Mouse (Mus musculus): Measurements from ENCODE around the gene Tpcn2. TPM values are rescaled to one million over a fixed set of nuclear protein-coding genes. Genes with fewer than 3 reads are reported as not detected.

Gene Tpcn2
- polyA plus RNA-seq, 1 experiment from 2014 or later, result 3.5 TPM

DNA sequence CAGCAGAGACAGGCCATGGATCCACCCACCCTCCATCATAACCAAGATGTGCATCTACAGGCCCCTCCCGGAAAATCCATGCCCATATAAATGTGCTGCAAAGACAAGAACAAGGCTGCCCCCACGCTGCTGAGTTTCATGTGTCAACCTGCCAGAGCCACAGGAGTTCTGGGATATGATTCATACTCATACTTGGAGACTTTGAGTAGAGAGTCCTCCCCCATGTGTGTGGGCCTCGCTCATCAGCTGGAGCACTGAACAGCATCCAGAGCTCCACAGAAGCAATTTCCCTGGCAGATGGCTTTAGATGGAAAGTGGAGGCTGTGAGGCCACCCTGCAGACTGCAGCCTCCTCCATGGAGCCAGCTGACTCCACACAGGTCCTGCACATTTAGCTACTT, 86.8 kb downstream of the Tpcn2 start:
- no peak overlapping the region for H3K4me2 ChIP-seq (ENCODE audit: low read length)
- no peaks in the 10 kb centered on the region for H3K27me3 ChIP-seq (replicated peaks; ENCODE audit: control insufficient read depth, insufficient read depth, low read length)
- no peak overlapping the region for H3K4me3 ChIP-seq (ENCODE audit: low read depth, low read length)
- H3K9ac ChIP-seq (ENCODE audit: low read length), result no peak overlapping the region
- H3K4me1 ChIP-seq (replicated peaks; ENCODE audit: control insufficient read depth, insufficient read depth, low read length), result peaks cover 26% of the 10 kb centered on the region
- no peak overlapping the region for H3K27ac ChIP-seq (ENCODE audit: low read depth)
- H3K36me3 ChIP-seq (ENCODE audit: control insufficient read depth, insufficient read depth, low read length), result no peaks in the 10 kb centered on the region
- peaks cover 10% of the 10 kb centered on the region; the same call in 1 of the 2 replicates for H3K9me3 ChIP-seq (ENCODE audit: control insufficient read depth, low read length)
- DNase-seq (ENCODE audit: low spot score) (no peak), ATAC-seq (replicated peaks; ENCODE audit: low FRiP score, low TSS enrichment, low read depth) (no peak; the same call in 1 of the 2 replicates)
- 49% methylated on average over 3 of the region's 3 CpGs for WGBS

DNA sequence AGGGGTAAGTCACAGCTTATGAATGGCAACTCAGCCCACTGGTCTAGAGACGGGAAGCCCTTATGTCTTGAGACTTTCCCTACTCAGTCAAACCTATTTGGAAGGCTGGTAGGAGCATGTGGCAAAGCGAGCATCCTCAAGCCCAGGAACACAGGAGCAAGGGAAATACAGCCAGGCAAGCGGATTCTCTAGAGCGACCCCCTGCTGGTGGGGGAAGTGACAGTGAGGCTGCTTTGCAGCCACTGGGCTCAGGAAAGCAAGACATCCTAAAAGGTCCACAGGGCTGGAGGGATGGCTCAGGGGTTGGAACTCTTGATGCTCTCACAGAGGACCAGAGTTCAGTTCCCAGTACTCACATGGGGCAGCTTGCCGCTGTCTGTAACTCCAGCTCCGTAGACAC, 87.5 kb downstream of the Tpcn2 start:
- H3K27me3 ChIP-seq (replicated peaks; ENCODE audit: control insufficient read depth, insufficient read depth, low read length), result no peaks in the 10 kb centered on the region
- peaks cover 7% of the 10 kb centered on the region; the same call in 1 of the 2 replicates for H3K9me3 ChIP-seq (ENCODE audit: control insufficient read depth, low read length)
- H3K27ac ChIP-seq (ENCODE audit: low read depth), result no peak overlapping the region
- H3K4me2 ChIP-seq (ENCODE audit: low read length), result no peak overlapping the region
- H3K9ac ChIP-seq (ENCODE audit: low read length), result no peak overlapping the region
- no peaks in the 10 kb centered on the region for H3K36me3 ChIP-seq (ENCODE audit: control insufficient read depth, insufficient read depth, low read length)
- DNase-seq (ENCODE audit: low spot score) (no peak), ATAC-seq (replicated peaks; ENCODE audit: low FRiP score, low TSS enrichment, low read depth) (no peak)
- 89% methylated on average over 6 of the region's 6 CpGs for WGBS
- no peak overlapping the region for H3K4me3 ChIP-seq (ENCODE audit: low read depth, low read length)
- peaks cover 26% of the 10 kb centered on the region for H3K4me1 ChIP-seq (replicated peaks; ENCODE audit: control insufficient read depth, insufficient read depth, low read length)

DNA sequence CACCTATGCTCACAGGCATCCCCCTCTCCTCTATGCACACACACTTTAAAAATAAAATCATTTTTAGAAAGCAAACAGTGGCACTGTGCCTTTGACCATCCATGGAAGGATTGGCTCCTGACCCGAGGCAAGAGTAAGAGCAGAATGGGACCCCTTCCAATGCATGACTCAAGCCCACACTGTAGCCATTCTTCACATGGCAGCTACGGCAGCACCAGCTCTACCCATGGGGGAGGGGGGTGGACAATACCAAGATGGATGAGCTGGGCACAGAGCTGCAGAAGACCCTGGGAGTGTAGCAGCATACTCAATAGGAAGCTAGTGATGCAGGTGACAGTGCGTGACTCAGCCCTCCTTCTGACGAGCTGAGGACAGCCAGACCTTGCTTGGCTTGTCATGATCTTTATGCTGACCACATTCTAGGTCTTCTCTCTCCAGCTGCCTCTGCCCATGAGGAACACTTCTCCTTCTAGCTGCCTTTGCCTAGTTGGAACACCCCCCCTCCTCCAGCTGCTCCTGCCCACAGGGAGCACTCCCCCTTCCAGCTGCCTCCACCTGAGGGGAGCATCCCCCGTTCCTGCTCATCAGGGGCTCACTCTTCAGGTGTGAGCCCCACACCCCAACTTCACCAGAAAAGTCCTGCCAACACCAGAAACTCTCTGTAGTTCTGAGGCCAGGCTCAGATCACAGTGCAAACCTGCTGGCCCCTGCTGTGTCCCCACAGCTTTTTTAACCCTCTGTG, 88.5 kb downstream of the Tpcn2 start:
- Histone ChIP-seq H3K4me1 (replicated peaks; ENCODE audit: control insufficient read depth, insufficient read depth, low read length) (peaks cover 26% of the 10 kb centered on the region), H3K27ac (ENCODE audit: low read depth) (no peak overlapping the region), H3K9me3 (ENCODE audit: control insufficient read depth, low read length) (no peaks in the 10 kb centered on the region), H3K36me3 (ENCODE audit: control insufficient read depth, insufficient read depth, low read length) (no peaks in the 10 kb centered on the region), H3K27me3 (replicated peaks; ENCODE audit: control insufficient read depth, insufficient read depth, low read length) (no peaks in the 10 kb centered on the region), H3K9ac (ENCODE audit: low read length) (no peak overlapping the region), H3K4me2 (ENCODE audit: low read length) (no peak overlapping the region), H3K4me3 (ENCODE audit: low read depth, low read length) (no peak overlapping the region)
- WGBS, result 59% methylated on average over 5 of the region's 5 CpGs
- ATAC-seq (replicated peaks; ENCODE audit: low FRiP score, low TSS enrichment, low read depth) (no peak), DNase-seq (ENCODE audit: low spot score) (no peak)

DNA sequence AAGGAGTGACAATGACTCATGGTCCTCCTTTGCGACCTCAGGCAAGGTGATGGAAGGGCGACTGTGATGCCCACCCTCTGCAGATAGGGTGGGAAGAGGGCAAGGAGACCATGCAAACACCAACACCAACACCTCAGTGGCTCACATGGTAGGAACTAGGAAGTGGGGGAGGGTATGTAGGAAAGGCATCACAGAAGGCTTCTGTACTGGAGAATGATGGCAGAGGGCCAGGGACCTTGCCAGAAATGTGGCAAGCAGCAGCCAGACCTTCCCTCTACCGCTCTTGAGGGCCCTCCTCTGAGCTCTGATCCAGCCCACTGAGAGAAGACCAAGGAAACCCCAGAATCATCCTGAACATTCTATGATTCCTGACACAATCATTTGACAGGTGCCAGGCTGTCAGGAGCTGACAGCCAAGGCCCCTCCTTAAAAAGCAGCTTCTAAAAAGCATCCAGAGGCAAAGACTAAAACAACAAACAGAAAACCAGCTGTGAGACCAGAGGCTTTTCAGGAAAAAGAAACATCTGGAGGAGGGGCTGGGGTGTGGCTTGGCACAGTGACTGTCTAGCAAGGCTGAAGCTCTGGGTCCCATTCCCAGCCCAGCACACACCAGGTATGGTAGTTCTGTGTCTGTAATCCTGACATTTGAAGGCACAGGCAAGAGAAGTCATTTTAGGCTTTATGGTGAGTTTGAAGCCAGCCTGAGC, 89.2 kb downstream of the Tpcn2 start:
- H3K27ac ChIP-seq (ENCODE audit: low read depth), result no peak overlapping the region
- no peak overlapping the region for H3K4me2 ChIP-seq (ENCODE audit: low read length)
- H3K36me3 ChIP-seq (ENCODE audit: control insufficient read depth, insufficient read depth, low read length), result no peaks in the 10 kb centered on the region
- no peaks in the 10 kb centered on the region for H3K9me3 ChIP-seq (ENCODE audit: control insufficient read depth, low read length)
- no peak for DNase-seq (ENCODE audit: low spot score)
- WGBS, result 60% methylated on average over 3 of the region's 3 CpGs
- H3K9ac ChIP-seq (ENCODE audit: low read length), result no peak overlapping the region; the same call in 1 of the 2 replicates
- peaks cover 26% of the 10 kb centered on the region for H3K4me1 ChIP-seq (replicated peaks; ENCODE audit: control insufficient read depth, insufficient read depth, low read length)
- no peak overlapping the region for H3K4me3 ChIP-seq (ENCODE audit: low read depth, low read length)
- 0 out of 2 replicates have a peak, but pooled peaks have one; percentile 21 for ATAC-seq (replicated peaks; ENCODE audit: low FRiP score, low TSS enrichment, low read depth)
- no peaks in the 10 kb centered on the region for H3K27me3 ChIP-seq (replicated peaks; ENCODE audit: control insufficient read depth, insufficient read depth, low read length)

DNA sequence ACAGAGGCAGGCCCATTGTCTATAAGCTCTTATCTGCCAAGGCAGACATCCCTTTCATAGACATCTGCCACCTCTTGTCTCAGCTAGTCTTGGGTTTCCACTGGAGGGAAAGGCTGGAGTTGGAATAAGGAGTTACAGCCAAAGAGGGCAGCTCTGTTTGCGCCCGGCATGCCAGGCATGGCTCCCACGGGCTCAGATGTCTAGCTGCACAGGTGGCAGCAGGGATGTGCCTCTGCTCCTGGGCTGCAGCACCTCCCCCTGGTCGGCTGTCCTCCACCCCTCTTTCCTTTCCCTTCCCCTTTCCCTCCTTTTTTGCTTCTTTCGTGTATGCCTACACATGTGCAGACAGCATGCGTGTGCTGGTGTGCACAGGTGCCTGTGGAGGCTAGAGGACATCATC, 91.0 kb downstream of the Tpcn2 start:
- DNase-seq (ENCODE audit: low spot score), result no peak
- ATAC-seq (replicated peaks; ENCODE audit: low FRiP score, low TSS enrichment, low read depth), result no peak
- H3K4me3 ChIP-seq (ENCODE audit: low read depth, low read length), result no peak overlapping the region

DNA sequence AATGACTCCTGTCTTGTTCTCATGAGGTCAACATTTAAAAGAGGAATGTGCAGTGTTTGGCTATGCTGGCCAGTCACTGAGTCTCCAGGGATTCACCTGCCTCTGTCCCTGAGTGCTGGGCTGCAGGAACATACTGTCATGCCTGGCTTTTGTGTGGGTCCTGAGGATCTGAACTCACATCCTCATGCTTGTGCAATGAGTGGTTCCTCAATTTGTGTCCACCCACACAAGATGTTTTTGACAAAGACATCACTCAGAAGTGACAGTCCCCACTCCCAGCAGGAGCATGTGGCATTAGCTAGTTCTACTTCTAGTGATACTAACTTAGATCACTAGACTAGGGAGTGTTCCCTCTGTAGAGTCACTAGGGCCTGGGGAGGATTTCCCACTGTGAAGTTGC, 93.3 kb downstream of the Tpcn2 start:
- ATAC-seq (replicated peaks; ENCODE audit: low FRiP score, low TSS enrichment, low read depth), result no peak
- Histone ChIP-seq H3K27me3 (replicated peaks; ENCODE audit: control insufficient read depth, insufficient read depth, low read length) (no peaks in the 10 kb centered on the region), H3K4me3 (ENCODE audit: low read depth, low read length) (no peak overlapping the region), H3K36me3 (ENCODE audit: control insufficient read depth, insufficient read depth, low read length) (no peaks in the 10 kb centered on the region), H3K4me1 (replicated peaks; ENCODE audit: control insufficient read depth, insufficient read depth, low read length) (peaks cover 15% of the 10 kb centered on the region), H3K9me3 (ENCODE audit: control insufficient read depth, low read length) (no peaks in the 10 kb centered on the region), H3K4me2 (ENCODE audit: low read length) (no peak overlapping the region), H3K27ac (ENCODE audit: low read depth) (no peak overlapping the region), H3K9ac (ENCODE audit: low read length) (no peak overlapping the region)
- no peak for DNase-seq (ENCODE audit: low spot score)

More for the DNA sequence above, 91.0 kb downstream of the Tpcn2 start:
- H3K9ac ChIP-seq (ENCODE audit: low read length), result no peak overlapping the region
- no peak overlapping the region for H3K4me2 ChIP-seq (ENCODE audit: low read length)
- H3K4me1 ChIP-seq (replicated peaks; ENCODE audit: control insufficient read depth, insufficient read depth, low read length), result peaks cover 21% of the 10 kb centered on the region
- no peaks in the 10 kb centered on the region for H3K9me3 ChIP-seq (ENCODE audit: control insufficient read depth, low read length)
- no peaks in the 10 kb centered on the region for H3K36me3 ChIP-seq (ENCODE audit: control insufficient read depth, insufficient read depth, low read length)
- H3K27ac ChIP-seq (ENCODE audit: low read depth), result no peak overlapping the region
- WGBS, result 68% methylated on average over 6 of the region's 6 CpGs
- no peaks in the 10 kb centered on the region for H3K27me3 ChIP-seq (replicated peaks; ENCODE audit: control insufficient read depth, insufficient read depth, low read length)

DNA sequence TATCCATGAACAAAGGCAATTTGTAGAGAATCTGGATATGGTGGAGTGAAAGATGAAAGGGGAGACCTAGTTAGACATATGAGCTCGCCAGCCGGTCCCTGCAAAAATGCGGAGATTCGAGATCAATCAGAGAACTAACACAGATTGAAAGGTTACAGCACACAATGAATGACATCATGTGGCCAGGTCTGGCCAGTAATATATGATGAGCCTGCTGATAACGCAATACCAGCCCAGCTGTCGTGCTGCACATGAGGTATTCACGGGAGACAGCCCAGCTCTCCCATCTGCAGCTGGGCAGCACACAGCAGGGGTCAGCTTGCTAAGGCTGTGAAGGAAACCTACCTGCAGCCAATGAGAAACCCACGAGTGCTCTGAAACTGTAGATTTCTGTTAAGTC, 94.5 kb downstream of the Tpcn2 start:
- no peak for ATAC-seq (replicated peaks; ENCODE audit: low FRiP score, low TSS enrichment, low read depth)
- Histone ChIP-seq H3K36me3 (ENCODE audit: control insufficient read depth, insufficient read depth, low read length) (no peaks in the 10 kb centered on the region), H3K27ac (ENCODE audit: low read depth) (no peak overlapping the region), H3K27me3 (replicated peaks; ENCODE audit: control insufficient read depth, insufficient read depth, low read length) (no peaks in the 10 kb centered on the region), H3K4me2 (ENCODE audit: low read length) (no peak overlapping the region), H3K4me3 (ENCODE audit: low read depth, low read length) (no peak overlapping the region), H3K9me3 (ENCODE audit: control insufficient read depth, low read length) (no peaks in the 10 kb centered on the region), H3K4me1 (replicated peaks; ENCODE audit: control insufficient read depth, insufficient read depth, low read length) (peaks cover 5% of the 10 kb centered on the region), H3K9ac (ENCODE audit: low read length) (no peak overlapping the region)
- WGBS, result 40% methylated on average over 8 of the region's 8 CpGs
- no peak for DNase-seq (ENCODE audit: low spot score)

DNA sequence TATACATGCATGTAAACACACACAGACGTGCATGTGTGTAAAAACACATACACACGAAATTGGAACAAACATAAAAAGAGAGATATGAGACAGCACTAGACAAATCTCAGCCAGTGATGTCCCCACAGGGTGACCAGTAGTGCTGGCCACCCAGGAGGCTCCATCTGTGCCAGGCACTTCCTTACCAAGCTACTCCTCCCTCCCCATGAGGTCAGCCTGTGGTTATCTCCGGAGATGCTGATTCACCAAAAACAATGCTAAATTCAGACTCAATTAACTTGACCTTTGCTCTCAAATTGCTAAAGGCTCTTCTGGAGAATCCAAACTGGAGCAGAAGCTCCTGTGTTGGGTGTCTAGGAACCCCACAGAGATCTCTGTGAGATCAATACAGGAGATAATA, 96.0 kb downstream of the Tpcn2 start:
- 64% methylated on average over 3 of the region's 3 CpGs for WGBS
- H3K36me3 ChIP-seq (ENCODE audit: control insufficient read depth, insufficient read depth, low read length), result no peaks in the 10 kb centered on the region

More for the DNA sequence above, 96.0 kb downstream of the Tpcn2 start:
- H3K27me3 ChIP-seq (replicated peaks; ENCODE audit: control insufficient read depth, insufficient read depth, low read length), result no peaks in the 10 kb centered on the region
- no peak overlapping the region for H3K9ac ChIP-seq (ENCODE audit: low read length)
- DNase-seq (ENCODE audit: low spot score) (no peak), ATAC-seq (replicated peaks; ENCODE audit: low FRiP score, low TSS enrichment, low read depth) (no peak)
- H3K4me3 ChIP-seq (ENCODE audit: low read depth, low read length), result no peak overlapping the region
- no peaks in the 10 kb centered on the region for H3K4me1 ChIP-seq (replicated peaks; ENCODE audit: control insufficient read depth, insufficient read depth, low read length)
- H3K27ac ChIP-seq (ENCODE audit: low read depth), result no peak overlapping the region
- H3K9me3 ChIP-seq (ENCODE audit: control insufficient read depth, low read length), result no peaks in the 10 kb centered on the region
- H3K4me2 ChIP-seq (ENCODE audit: low read length), result no peak overlapping the region

Measured in intestine, embryonic 14.5 days (tissue).